Mouse (Mus musculus): ENCODE results near the gene Sufu.

GRCm38 (mm10) chr19:46501401-46502068 is 104.8 kb downstream of the Sufu start, which contains the start of gene Trim8:
- TF ChIP-seq CTCF (IDR thresholded peaks at IDR 0.05; ENCODE audit: extremely low read depth, insufficient read depth, insufficient read length, insufficient replicate concordance) (no peak), POLR2A (IDR thresholded peaks at IDR 0.05; ENCODE audit: low read depth, low read length) (no peak; the same call in 1 of the 2 replicates)
